ENCODE assay signal across 25 mouse cellular contexts in the genomic region with DNA sequence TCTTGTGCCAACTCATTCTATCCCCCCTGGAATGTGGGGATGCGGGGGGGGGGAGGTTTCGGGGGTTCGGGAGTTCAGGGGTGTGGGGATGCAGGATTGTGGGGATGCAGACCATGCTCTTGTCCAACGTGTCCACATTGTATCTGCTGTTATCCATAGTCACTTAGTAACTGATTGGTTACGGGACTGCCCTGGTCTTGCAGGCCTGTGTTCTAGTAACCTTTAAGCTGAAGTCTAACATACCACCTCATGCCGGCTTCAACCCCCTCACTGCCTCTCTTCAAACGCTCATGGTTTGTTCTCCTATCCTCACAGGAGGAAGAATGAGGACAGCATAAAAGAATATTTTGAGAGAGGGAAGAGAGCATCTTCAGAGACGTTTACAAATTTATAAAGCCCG. TPM values are rescaled to one million over a fixed set of nuclear protein-coding genes. Genes with fewer than 3 reads are reported as not detected.
DNase-seq lines count a peak whose midpoint lies in the region; ATAC-seq and TF ChIP-seq lines count a peak whose summit lies in the region.
"Had no signal": no experiment of that assay in that cellular context is flagged by ENCODE, and none has a peak within 500 bp of the region (broad histone marks: within the 10 kb centered on the region; RNA-seq: fewer than 3 reads in every experiment).

No protein-coding gene starts in this region.

- H3K27ac ChIP-seq in heart, embryonic 10.5 days, result no peak overlapping the region
- H3K27ac ChIP-seq in liver, adult 2 months (replicated peaks; ENCODE audit: insufficient read depth, low read depth, low read length), result 0 out of 2 replicates have a peak overlapping the region, but pooled peaks have one; percentile 24
- no peak overlapping the region; the same call in 1 of the 2 replicates for H3K27ac ChIP-seq in limb, embryonic 10.5 days
- peak overlapping the region; percentile 66; the same call in 1 of the 2 replicates for H3K27ac ChIP-seq in limb, embryonic 15.5 days
- H3K27ac ChIP-seq: forebrain, embryonic 10.5 days; forebrain, embryonic 13.5 days; hindbrain, embryonic 14.5 days; hindbrain, postnatal 0 days had no signal

- H3K4me2 ChIP-seq in limb, embryonic 15.5 days, result no peak overlapping the region
- H3K4me2 ChIP-seq: forebrain, embryonic 13.5 days; hindbrain, embryonic 14.5 days had no signal

- no peak for TF ChIP-seq CTCF in liver, adult 2 months (IDR thresholded peaks at IDR 0.05; ENCODE audit: low read depth, low read length)

- no peak overlapping the region for H3K4me3 ChIP-seq in heart, embryonic 10.5 days
- H3K4me3 ChIP-seq in liver, adult 2 months (ENCODE audit: insufficient read depth, low read depth, low read length), result no peak overlapping the region
- no peak overlapping the region for H3K4me3 ChIP-seq in limb, embryonic 10.5 days
- H3K4me3 ChIP-seq in limb, embryonic 15.5 days, result no peak overlapping the region
- H3K4me3 ChIP-seq: forebrain, embryonic 10.5 days; forebrain, embryonic 13.5 days; heart, embryonic 15.5 days had no signal

- WGBS in heart, embryonic 10.5 days, result 92% methylated on average over 9 of the region's 9 CpGs
- WGBS in liver, adult 2 months, result 88% methylated on average over 9 of the region's 9 CpGs
- WGBS in limb, embryonic 10.5 days, result 92% methylated on average over 9 of the region's 9 CpGs
- 92% methylated on average over 9 of the region's 9 CpGs for WGBS in limb, embryonic 15.5 days

- H3K27me3 ChIP-seq in heart, embryonic 10.5 days (ENCODE audit: insufficient read depth, poor library complexity, severe bottlenecking), result no peaks in the 10 kb centered on the region
- no peaks in the 10 kb centered on the region for H3K27me3 ChIP-seq in liver, adult 2 months (ENCODE audit: control insufficient read depth, insufficient read depth, low read length)
- no peaks in the 10 kb centered on the region for H3K27me3 ChIP-seq in limb, embryonic 10.5 days (ENCODE audit: low read depth, poor library complexity, severe bottlenecking)
- H3K27me3 ChIP-seq in limb, embryonic 15.5 days, result no peaks in the 10 kb centered on the region
- H3K27me3 ChIP-seq: forebrain, embryonic 13.5 days; heart, embryonic 15.5 days had no signal

- H3K9ac ChIP-seq in liver, adult 2 months (ENCODE audit: low read depth, low read length), result no peak overlapping the region
- H3K9ac ChIP-seq in limb, embryonic 15.5 days, result no peak overlapping the region
- H3K9ac ChIP-seq: forebrain, embryonic 13.5 days; hindbrain, embryonic 14.5 days had no signal

- DNase-seq in heart, embryonic 10.5 days (ENCODE audit: low spot score), result peak; percentile 67
- no peak for DNase-seq in heart, adult 8-10 months (ENCODE audit: low spot score)
- no peak for DNase-seq in liver, adult 2 months (ENCODE audit: extremely low read depth, low read depth, low spot score)
- no peak for DNase-seq in liver
- DNase-seq in limb, embryonic 10.5 days (ENCODE audit: low spot score), result peak; percentile 27
- DNase-seq in layer of hippocampus, postnatal 10 days (ENCODE audit: low spot score in 2 of 2), result no peak
- DNase-seq in kidney, adult 9 months, result no peak
- DNase-seq: adrenal gland, adult 2 months; cerebellum, adult 11 months; cerebellum, adult 2 months; cerebellum, adult 9-11 months; cerebellum, postnatal 25 days; gastrocnemius, postnatal 10 days; gastrocnemius, postnatal 36 days; heart, postnatal 14 days; heart, postnatal 4 days had no signal

- TF ChIP-seq POLR2A in liver, adult 2 months (IDR thresholded peaks at IDR 0.05; ENCODE audit: extremely low read depth, insufficient read depth, low read length), result no peak

- H3K9me3 ChIP-seq in heart, embryonic 10.5 days, result no peaks in the 10 kb centered on the region
- H3K9me3 ChIP-seq in limb, embryonic 10.5 days (replicated peaks), result no peaks in the 10 kb centered on the region
- H3K9me3 ChIP-seq in limb, embryonic 15.5 days, result no peaks in the 10 kb centered on the region
- H3K9me3 ChIP-seq: forebrain, embryonic 10.5 days; forebrain, embryonic 13.5 days; heart, embryonic 15.5 days had no signal

- no peaks in the 10 kb centered on the region for H3K79me2 ChIP-seq in liver, adult 2 months (ENCODE audit: control insufficient read depth, insufficient read depth, low read length)

- H3K36me3 ChIP-seq in heart, embryonic 10.5 days, result no peaks in the 10 kb centered on the region
- H3K36me3 ChIP-seq in liver, adult 2 months (ENCODE audit: control insufficient read depth, insufficient read depth, low read length), result no peaks in the 10 kb centered on the region
- H3K36me3 ChIP-seq in limb, embryonic 10.5 days, result no peaks in the 10 kb centered on the region
- no peaks in the 10 kb centered on the region for H3K36me3 ChIP-seq in limb, embryonic 15.5 days
- H3K36me3 ChIP-seq: forebrain, embryonic 10.5 days; heart, embryonic 15.5 days had no signal

- H3K4me1 ChIP-seq in heart, embryonic 10.5 days, result peaks cover 28% of the 10 kb centered on the region
- H3K4me1 ChIP-seq in liver, adult 2 months (ENCODE audit: control insufficient read depth, insufficient read depth, low read length), result no peaks in the 10 kb centered on the region
- peaks cover 39% of the 10 kb centered on the region for H3K4me1 ChIP-seq in limb, embryonic 10.5 days
- peaks cover 27% of the 10 kb centered on the region for H3K4me1 ChIP-seq in limb, embryonic 15.5 days
- H3K4me1 ChIP-seq: forebrain, embryonic 13.5 days had no signal

- ATAC-seq in limb, embryonic 15.5 days (ENCODE audit: insufficient number of reproducible peaks, low FRiP score, low TSS enrichment, low read depth), result no peak
- ATAC-seq: CD4-positive, CD25-positive, alpha-beta regulatory T cell, adult 4 months; forebrain, embryonic 13.5 days; forebrain, embryonic 16.5 days; hindbrain, postnatal 0 days had no signal

RNA-seq across cellular contexts. Expression of gene Prickle1, which starts 33.5 kb away (rescaled TPM):
- polyA plus RNA-seq in heart, embryonic 10.5 days (2016; fragmentation: Nextera tagmentation; extraction: Ambion mirVana), result 28.5 and 33.4 TPM in 2 replicates
- 10 to 100 TPM; 10.8 to 18.3 (median 15.4) TPM for total RNA-seq in heart, adult 8-10 months (2022)
- total RNA-seq in liver, adult 2 months (2014; rRNA removed), result 1.9 and 2.6 TPM in 2 replicates
- 1.2 and 1.5 TPM in 2 replicates for polyA plus RNA-seq in liver, adult 2 months (2012; rRNA removed)
- 20.4 and 25.7 TPM in 2 replicates for polyA plus RNA-seq in limb, embryonic 10.5 days (2016; fragmentation: Nextera tagmentation; extraction: Ambion mirVana)
- polyA plus RNA-seq in limb, embryonic 15.5 days (2015; fragmentation: Nextera tagmentation; extraction: Ambion mirVana), result 39.9 and 42.0 TPM in 2 replicates
- 10 to 100 TPM; 40.9 to 42.8 TPM for total RNA-seq in layer of hippocampus, postnatal 10 days (2021)
- total RNA-seq: MEL had no signal

Comparison
In these comparisons a context has a peak if more than half of its experiments do, and no peak if none do; other contexts are left out.
1. DNase-seq: peak in heart, embryonic 10.5 days (single experiment) and limb, embryonic 10.5 days (single experiment); none in heart, adult 8-10 months (single experiment), liver, adult 2 months (single experiment), liver (single experiment), layer of hippocampus, postnatal 10 days (0 of 2) and kidney, adult 9 months (single experiment).
2. H3K27ac ChIP-seq: peak in liver, adult 2 months (single experiment) and limb, embryonic 15.5 days (single experiment); none in heart, embryonic 10.5 days (single experiment) and limb, embryonic 10.5 days (single experiment).